Mouse (Mus musculus) megakaryocyte, embryonic 14.5 days (primary cell): ENCODE data around the gene Etnk2.

Experiments
- FLI1 ChIP-seq: IDR thresholded peaks from 2 replicates; pipeline ENCODE4 v1.6.1; 2012; ENCODE audit warnings: low read length, inconsistent platforms, mixed read lengths
- GATA1 ChIP-seq: IDR thresholded peaks from 3 replicates; pipeline ENCODE4 v1.6.1; 2012; ENCODE audit warnings: mixed read lengths, low read length, inconsistent platforms, borderline replicate concordance

- TF ChIP-seq GATA1 = no peak
- no peak for TF ChIP-seq FLI1
These were observed 36.3 kb upstream of the Etnk2 start for GRCm38 (mm10) chr1:133327094-133327493.
